Mouse (Mus musculus): ENCODE measurements at regions not wholly inside any gene's neighbourhood (a gene's known extent, or its start where the extent isn't known, plus 50 kb on each side); places are given as distances from the start of the nearest gene placed in this dataset.

- peak; percentile 62 for DNase-seq (ENCODE audit: low read depth, low spot score)
Measured at GRCm38 (mm10) chr1:67640353-67640752, 517.5 kb downstream of the Cps1 start.

GRCm38 (mm10) chr1:67640766-67641165 lies 517.9 kb downstream of the Cps1 start:
- DNase-seq (ENCODE audit: low read depth, low spot score), result no peak

GRCm38 (mm10) chr1:67643627-67644026 lies 520.8 kb downstream of the Cps1 start:
- DNase-seq (ENCODE audit: low read depth, low spot score), result peak; percentile 44
